Mouse (Mus musculus): Measurements from ENCODE around the gene Lct. TPM values are rescaled to one million over a fixed set of nuclear protein-coding genes. Genes with fewer than 3 reads are reported as not detected.

The Lct gene
- total RNA-seq, 1 experiment = 0.18 TPM

- no peak overlapping the region for H3K9ac ChIP-seq (ENCODE audit: insufficient read depth, low read depth, low read length, poor library complexity, severe bottlenecking)
- in situ Hi-C loops (cut with MboI; ENCODE audit: low sequenced_read_pairs in 2 of 2, unreplicated experiment in 2 of 2) = no loop called here
- no peak for DNase-seq (ENCODE audit: low read depth, low spot score)
- H3K36me3 ChIP-seq (ENCODE audit: control insufficient read depth, insufficient read depth, low read length, poor library complexity, severe bottlenecking) = no peaks in the 10 kb centered on the region
- no peaks in the 10 kb centered on the region for H3K9me3 ChIP-seq (ENCODE audit: control insufficient read depth, insufficient read depth, low read depth, low read length)
- H3K4me1 ChIP-seq (ENCODE audit: control insufficient read depth in 2 of 2, insufficient read depth in 2 of 2, low read length in 2 of 2, poor library complexity in 1 of 2) = peaks cover 0 to 4% of the 10 kb centered on the region in 2 experiments; a peak in 1 of 4 replicates
- H3K4me3 ChIP-seq (ENCODE audit: insufficient read depth in 1 of 2, low read depth in 1 of 2, low read length in 2 of 2, poor library complexity in 1 of 2, severe bottlenecking in 1 of 2) = no peak overlapping the region
- no peak overlapping the region for H3K27ac ChIP-seq (ENCODE audit: insufficient read depth, low read depth, low read length, poor library complexity, severe bottlenecking)
- TF ChIP-seq ZC3H11A (IDR thresholded peaks at IDR 0.05; ENCODE audit: borderline replicate concordance, low read depth, low read length) (no peak), CHD2 (IDR thresholded peaks at IDR 0.05; ENCODE audit: low read depth, low read length) (no peak), ZNF384 (IDR thresholded peaks at IDR 0.05; ENCODE audit: low read depth, low read length) (no peak), MAFK (IDR thresholded peaks at IDR 0.05; ENCODE audit: insufficient read depth, low read depth, low read length) (no peak), HCFC1 (IDR thresholded peaks at IDR 0.05; ENCODE audit: borderline replicate concordance, insufficient read depth, low read length) (no peak)
Observed at GRCm38 (mm10) chr1:128309043-128309442, 19.1 kb downstream of the Lct start.

- H3K4me1 ChIP-seq (ENCODE audit: control insufficient read depth in 2 of 2, insufficient read depth in 2 of 2, low read length in 2 of 2, poor library complexity in 1 of 2) = peaks cover 0 to 5% of the 10 kb centered on the region in 2 experiments; a peak in 1 of 4 replicates
- H3K36me3 ChIP-seq (ENCODE audit: control insufficient read depth, insufficient read depth, low read length, poor library complexity, severe bottlenecking) = no peaks in the 10 kb centered on the region
- peak overlapping the region; percentile 35; the same call in 1 of the 2 replicates for H3K9ac ChIP-seq (ENCODE audit: insufficient read depth, low read depth, low read length, poor library complexity, severe bottlenecking)
- H3K9me3 ChIP-seq (ENCODE audit: control insufficient read depth, insufficient read depth, low read depth, low read length) = no peaks in the 10 kb centered on the region
- DNase-seq (ENCODE audit: low read depth, low spot score) = no peak
- no peak overlapping the region for H3K27ac ChIP-seq (ENCODE audit: insufficient read depth, low read depth, low read length, poor library complexity, severe bottlenecking)
- peak overlapping the region; percentile 54 to 60 for H3K4me3 ChIP-seq (ENCODE audit: insufficient read depth in 1 of 2, low read depth in 1 of 2, low read length in 2 of 2, poor library complexity in 1 of 2, severe bottlenecking in 1 of 2)
- in situ Hi-C loops (cut with MboI; ENCODE audit: low sequenced_read_pairs in 2 of 2, unreplicated experiment in 2 of 2) = no loop called here
- no peak for TF ChIP-seq CHD2 (IDR thresholded peaks at IDR 0.05; ENCODE audit: low read depth, low read length)
- no peak for TF ChIP-seq MAFK (IDR thresholded peaks at IDR 0.05; ENCODE audit: insufficient read depth, low read depth, low read length)
- no peak for TF ChIP-seq ZC3H11A (IDR thresholded peaks at IDR 0.05; ENCODE audit: borderline replicate concordance, low read depth, low read length)
- no peak for TF ChIP-seq ZNF384 (IDR thresholded peaks at IDR 0.05; ENCODE audit: low read depth, low read length)
- no peak for TF ChIP-seq HCFC1 (IDR thresholded peaks at IDR 0.05; ENCODE audit: borderline replicate concordance, insufficient read depth, low read length)
Observed at GRCm38 (mm10) chr1:128303900-128304299, 24.2 kb downstream of the Lct start.

- Histone ChIP-seq H3K27ac (ENCODE audit: insufficient read depth, low read depth, low read length, poor library complexity, severe bottlenecking) (no peak overlapping the region), H3K9me3 (ENCODE audit: control insufficient read depth, insufficient read depth, low read depth, low read length) (no peaks in the 10 kb centered on the region), H3K4me1 (ENCODE audit: control insufficient read depth in 2 of 2, insufficient read depth in 2 of 2, low read length in 2 of 2, poor library complexity in 1 of 2) (no peaks in the 10 kb centered on the region; a peak in 1 of 4 replicates), H3K36me3 (ENCODE audit: control insufficient read depth, insufficient read depth, low read length, poor library complexity, severe bottlenecking) (no peaks in the 10 kb centered on the region), H3K4me3 (ENCODE audit: insufficient read depth in 1 of 2, low read depth in 1 of 2, low read length in 2 of 2, poor library complexity in 1 of 2, severe bottlenecking in 1 of 2) (no peak overlapping the region), H3K9ac (ENCODE audit: insufficient read depth, low read depth, low read length, poor library complexity, severe bottlenecking) (no peak overlapping the region)
- no peak for TF ChIP-seq ZC3H11A (IDR thresholded peaks at IDR 0.05; ENCODE audit: borderline replicate concordance, low read depth, low read length)
- no peak for TF ChIP-seq MAFK (IDR thresholded peaks at IDR 0.05; ENCODE audit: insufficient read depth, low read depth, low read length)
- no peak for TF ChIP-seq ZNF384 (IDR thresholded peaks at IDR 0.05; ENCODE audit: low read depth, low read length)
- TF ChIP-seq HCFC1 (IDR thresholded peaks at IDR 0.05; ENCODE audit: borderline replicate concordance, insufficient read depth, low read length) = no peak
- no peak for TF ChIP-seq CHD2 (IDR thresholded peaks at IDR 0.05; ENCODE audit: low read depth, low read length)
- DNase-seq (ENCODE audit: low read depth, low spot score) = no peak
- in situ Hi-C loops (cut with MboI; ENCODE audit: low sequenced_read_pairs in 2 of 2, unreplicated experiment in 2 of 2) = loop anchor here in 1 of 2 experiments (25.0 kb wide), 1 partner anchor 541 kb away; no protein-coding TSS in a partner anchor
Observed at GRCm38 (mm10) chr1:128295717-128296528, 32.2 kb downstream of the Lct start.

- no peak overlapping the region for H3K9ac ChIP-seq (ENCODE audit: insufficient read depth, low read depth, low read length, poor library complexity, severe bottlenecking)
- no peaks in the 10 kb centered on the region; a peak in 1 of 4 replicates for H3K4me1 ChIP-seq (ENCODE audit: control insufficient read depth in 2 of 2, insufficient read depth in 2 of 2, low read length in 2 of 2, poor library complexity in 1 of 2)
- TF ChIP-seq ZNF384 (IDR thresholded peaks at IDR 0.05; ENCODE audit: low read depth, low read length) (no peak), HCFC1 (IDR thresholded peaks at IDR 0.05; ENCODE audit: borderline replicate concordance, insufficient read depth, low read length) (no peak), CHD2 (IDR thresholded peaks at IDR 0.05; ENCODE audit: low read depth, low read length) (no peak), ZC3H11A (IDR thresholded peaks at IDR 0.05; ENCODE audit: borderline replicate concordance, low read depth, low read length) (no peak), MAFK (IDR thresholded peaks at IDR 0.05; ENCODE audit: insufficient read depth, low read depth, low read length) (no peak)
- in situ Hi-C loops (cut with MboI; ENCODE audit: low sequenced_read_pairs in 2 of 2, unreplicated experiment in 2 of 2) = loop anchor here in 1 of 2 experiments (25.0 kb wide), 1 partner anchor 542 kb away; no protein-coding TSS in a partner anchor
- no peak for DNase-seq (ENCODE audit: low read depth, low spot score)
- H3K36me3 ChIP-seq (ENCODE audit: control insufficient read depth, insufficient read depth, low read length, poor library complexity, severe bottlenecking) = no peaks in the 10 kb centered on the region
- H3K27ac ChIP-seq (ENCODE audit: insufficient read depth, low read depth, low read length, poor library complexity, severe bottlenecking) = no peak overlapping the region
- no peak overlapping the region for H3K4me3 ChIP-seq (ENCODE audit: insufficient read depth in 1 of 2, low read depth in 1 of 2, low read length in 2 of 2, poor library complexity in 1 of 2, severe bottlenecking in 1 of 2)
- no peaks in the 10 kb centered on the region for H3K9me3 ChIP-seq (ENCODE audit: control insufficient read depth, insufficient read depth, low read depth, low read length)
Observed at GRCm38 (mm10) chr1:128295296-128295695, 32.8 kb downstream of the Lct start.
